Mouse (Mus musculus) ES-Bruce4 (cell line): Measurements from ENCODE around the gene Tom1l2.

Source experiments
- CTCF ChIP-seq: IDR thresholded peaks from one replicate; pipeline ENCODE4 v1.8.1; 2011; ENCODE audit warnings: low read depth, low read length
- EP300 ChIP-seq: IDR thresholded peaks from 2 replicates; pipeline ENCODE4 v1.6.1; 2011; ENCODE audit warnings: low read depth, low read length; ENCODE audit not compliant: insufficient read depth
- POLR2A ChIP-seq: IDR thresholded peaks from one replicate; pipeline ENCODE4 v1.8.1; 2011; ENCODE audit warnings: low read length; ENCODE audit not compliant: insufficient read depth

- no peak for TF ChIP-seq CTCF
- TF ChIP-seq POLR2A, result no peak
- TF ChIP-seq EP300, result no peak
These were observed 18.6 kb downstream of the Tom1l2 start for GRCm38 (mm10) chr11:60334124-60334523.
